Mouse (Mus musculus) lung, embryonic 16.5 days (tissue): ENCODE measurements around the gene Pygm. TPM values are rescaled to one million over a fixed set of nuclear protein-coding genes. Genes with fewer than 3 reads are reported as not detected.

Source experiments
- ATAC-seq: fragments of 200-750 bp; cut with Nextera tagmentation; 2 replicates; pipeline ENCODE4 v1.8.0; 2017; ENCODE audit warnings: low read depth, mild to moderate bottlenecking, moderate library complexity
- H3K27ac ChIP-seq: fragments of 300-500 bp; sonication (generic); 2 replicates; pipeline ENCODE4 v1.5.1; 2014; ENCODE audit warnings: mild to moderate bottlenecking, control low read depth, low read length
- H3K27me3 ChIP-seq: fragments of 300-500 bp; sonication (generic); 2 replicates; pipeline ENCODE4 v1.6.1; 2014; ENCODE audit warnings: low read depth, low read length, mixed read lengths; ENCODE audit not compliant: control insufficient read depth, insufficient read depth
- H3K36me3 ChIP-seq: fragments of 300-500 bp; sonication (generic); 2 replicates; pipeline ENCODE4 v1.6.1; 2014; ENCODE audit warnings: low read length; ENCODE audit not compliant: control insufficient read depth, insufficient read depth
- H3K4me1 ChIP-seq: fragments of 300-500 bp; sonication (generic); replicated peaks from 2 replicates; pipeline ENCODE4 v1.6.1; 2014; ENCODE audit warnings: low read length, mixed read lengths; ENCODE audit not compliant: control insufficient read depth, insufficient read depth
- H3K4me2 ChIP-seq: fragments of 300-500 bp; sonication (generic); 2 replicates; pipeline ENCODE4 v1.6.1; 2014; ENCODE audit warnings: low read depth, low read length, control low read depth
- H3K4me3 ChIP-seq: fragments of 300-500 bp; sonication (generic); 2 replicates; pipeline ENCODE4 v1.5.1; 2014; ENCODE audit warnings: mild to moderate bottlenecking, low read length, control low read depth
- H3K9ac ChIP-seq: fragments of 300-500 bp; sonication (generic); 2 replicates; pipeline ENCODE4 v1.6.1; 2014; ENCODE audit warnings: low read length, control low read depth
- H3K9me3 ChIP-seq: fragments of 300-500 bp; sonication (generic); 2 replicates; pipeline ENCODE4 v1.6.1; 2016; ENCODE audit warnings: low read length; ENCODE audit not compliant: control insufficient read depth
- WGBS: fragments of 180-500 bp; shearing (Covaris S2); extraction: QIAGEN DNeasy Blood & Tissue Kit; methylation state at CpG from one replicate; pipeline ENCODE4 v1.1.7; 2014; 5-methylcytosine and 5-hydroxymethylcytosine counted together
- polyA plus RNA-seq: library from polyadenylated mRNA; unstranded; fragments of >200 nt; fragmentation: Nextera tagmentation; extraction: Ambion mirVana; gene quantifications from 2 replicates; pipeline ENCODE4 v1.2.1, GENCODE M21; 2015

The Pygm gene
- polyA plus RNA-seq, 1 experiment from 2014 or later = 28.6 TPM

- no peak overlapping the region for H3K9ac ChIP-seq
- no peaks in the 10 kb centered on the region for H3K9me3 ChIP-seq
- WGBS = 79% methylated on average over 11 of the region's 11 CpGs
- H3K27ac ChIP-seq = no peak overlapping the region
- no peak overlapping the region for H3K4me2 ChIP-seq
- peaks cover 59% of the 10 kb centered on the region for H3K36me3 ChIP-seq
- H3K4me3 ChIP-seq = no peak overlapping the region
- H3K27me3 ChIP-seq = no peaks in the 10 kb centered on the region
- H3K4me1 ChIP-seq = no peaks in the 10 kb centered on the region
- no peak for ATAC-seq
Observed at GRCm38 (mm10) chr19:6377327-6378040, 6.7 kb upstream of the Pygm start.

DNA sequence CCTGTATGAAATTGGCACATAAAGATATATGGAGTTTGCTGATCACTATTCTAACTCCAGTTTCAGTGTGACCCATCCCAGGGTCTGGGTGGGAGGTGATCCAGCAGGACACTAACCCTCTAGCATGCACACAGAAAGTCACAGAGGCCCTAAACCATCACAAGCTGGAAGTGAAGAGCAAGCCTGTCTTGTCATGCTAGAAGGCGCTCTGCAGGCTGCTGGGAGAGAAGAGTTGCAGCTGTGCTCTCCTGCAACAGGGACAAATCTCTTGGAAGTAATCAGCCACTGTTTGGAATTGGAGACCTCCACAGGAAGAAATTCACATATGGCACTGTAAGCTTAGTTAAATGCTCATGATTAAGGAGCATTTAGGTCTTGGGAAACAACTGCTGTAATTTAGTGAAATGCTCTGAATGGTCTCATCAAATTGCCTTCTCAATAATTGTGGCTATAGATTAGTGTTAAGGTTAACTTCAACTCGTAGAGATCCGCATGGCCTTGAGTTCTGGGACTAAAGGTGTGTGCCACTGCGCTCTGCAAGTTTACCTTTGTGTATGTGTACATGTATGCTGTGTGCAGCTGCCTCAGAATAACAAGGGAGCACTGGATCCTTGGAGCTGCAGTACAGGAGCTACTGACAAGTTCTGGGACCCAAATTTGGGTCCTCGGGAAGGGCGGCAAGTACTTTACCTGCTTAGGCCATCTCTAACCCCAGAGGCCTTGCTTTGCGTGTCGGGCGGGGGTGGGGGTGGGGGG, 3.6 kb upstream of the Pygm start:
- Histone ChIP-seq H3K4me1 (peaks cover 19% of the 10 kb centered on the region), H3K27me3 (no peaks in the 10 kb centered on the region), H3K27ac (no peak overlapping the region), H3K36me3 (peaks cover 32% of the 10 kb centered on the region), H3K9ac (no peak overlapping the region), H3K4me2 (no peak overlapping the region), H3K9me3 (no peaks in the 10 kb centered on the region), H3K4me3 (no peak overlapping the region)
- 86% methylated on average over 9 of the region's 9 CpGs for WGBS
- ATAC-seq = 0 out of 2 replicates have a peak, but pooled peaks have one; percentile 3

DNA sequence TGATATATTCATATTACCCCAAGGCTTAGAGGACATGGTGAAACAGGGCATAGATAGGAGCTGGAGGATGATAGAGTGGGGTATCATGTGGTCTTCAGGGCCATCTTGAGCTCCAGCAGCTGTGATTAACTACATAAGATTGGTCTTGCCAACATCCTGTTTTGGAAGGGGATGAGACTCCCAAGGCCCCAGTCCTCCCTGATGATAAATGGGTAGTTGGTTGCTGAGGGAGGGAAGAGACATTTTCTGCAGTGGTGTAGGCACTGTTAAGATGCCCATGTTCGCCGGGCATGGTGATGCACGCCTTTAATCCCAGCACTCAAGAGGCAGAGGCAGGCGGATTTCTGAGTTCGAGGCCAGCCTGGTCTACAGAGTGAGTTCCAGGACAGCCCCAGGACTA, 3.0 kb upstream of the Pygm start:
- Histone ChIP-seq H3K4me1 (peaks cover 19% of the 10 kb centered on the region), H3K4me3 (no peak overlapping the region), H3K4me2 (no peak overlapping the region), H3K27ac (no peak overlapping the region), H3K9me3 (no peaks in the 10 kb centered on the region), H3K27me3 (no peaks in the 10 kb centered on the region), H3K36me3 (peaks cover 25% of the 10 kb centered on the region), H3K9ac (no peak overlapping the region)
- WGBS = 87% methylated on average over 5 of the region's 5 CpGs
- ATAC-seq = no peak

GRCm38 (mm10) chr19:6382323-6382924, 1.8 kb upstream of the Pygm start:
- H3K4me1 ChIP-seq = peaks cover 19% of the 10 kb centered on the region
- no peak overlapping the region for H3K27ac ChIP-seq
- WGBS = 47% methylated on average over 4 of the region's 4 CpGs

GRCm38 (mm10) chr19:6383470-6383869, 729 bp upstream of the Pygm start:
- Histone ChIP-seq H3K9ac (0 out of 2 replicates have a peak overlapping the region, but pooled peaks have one; percentile 12), H3K27ac (peak overlapping the region; percentile 67), H3K4me3 (no peak overlapping the region), H3K9me3 (no peaks in the 10 kb centered on the region), H3K27me3 (no peaks in the 10 kb centered on the region), H3K4me1 (peaks cover 19% of the 10 kb centered on the region), H3K4me2 (no peak overlapping the region), H3K36me3 (peaks cover 7% of the 10 kb centered on the region; the same call in 1 of the 2 replicates)
- 39% methylated on average over 5 of the region's 5 CpGs for WGBS
- peak; percentile 1; the same call in 1 of the 2 replicates for ATAC-seq

More at GRCm38 (mm10) chr19:6382323-6382924, 1.8 kb upstream of the Pygm start:
- ATAC-seq = no peak
- H3K4me3 ChIP-seq = no peak overlapping the region
- no peak overlapping the region for H3K9ac ChIP-seq
- H3K9me3 ChIP-seq = no peaks in the 10 kb centered on the region
- no peaks in the 10 kb centered on the region for H3K27me3 ChIP-seq
- H3K4me2 ChIP-seq = no peak overlapping the region
- H3K36me3 ChIP-seq = peaks cover 14% of the 10 kb centered on the region

- no peak for ATAC-seq
- 66% methylated on average over 11 of the region's 11 CpGs for WGBS
- Histone ChIP-seq H3K36me3 (no peaks in the 10 kb centered on the region), H3K27me3 (no peaks in the 10 kb centered on the region), H3K27ac (no peak overlapping the region), H3K9me3 (no peaks in the 10 kb centered on the region), H3K9ac (peak overlapping the region; percentile 6), H3K4me3 (peak overlapping the region; percentile 1; the same call in 1 of the 2 replicates), H3K4me1 (peaks cover 19% of the 10 kb centered on the region), H3K4me2 (peak overlapping the region; percentile 41)
Observed at GRCm38 (mm10) chr19:6384954-6385353, 755 bp downstream of the Pygm start.

- Histone ChIP-seq H3K9me3 (no peaks in the 10 kb centered on the region), H3K27ac (no peak overlapping the region), H3K27me3 (no peaks in the 10 kb centered on the region), H3K9ac (no peak overlapping the region), H3K36me3 (no peaks in the 10 kb centered on the region), H3K4me3 (no peak overlapping the region), H3K4me2 (peak overlapping the region; percentile 41), H3K4me1 (peaks cover 19% of the 10 kb centered on the region)
- 70% methylated on average over 5 of the region's 5 CpGs for WGBS
- no peak for ATAC-seq
Observed at GRCm38 (mm10) chr19:6385419-6385818, 1.2 kb downstream of the Pygm start.

- Histone ChIP-seq H3K36me3 (no peaks in the 10 kb centered on the region), H3K27ac (no peak overlapping the region), H3K27me3 (no peaks in the 10 kb centered on the region), H3K4me1 (peaks cover 19% of the 10 kb centered on the region), H3K9ac (no peak overlapping the region), H3K4me3 (no peak overlapping the region), H3K9me3 (no peaks in the 10 kb centered on the region), H3K4me2 (no peak overlapping the region)
- WGBS = 76% methylated on average over 7 of the region's 7 CpGs
- ATAC-seq = no peak
Observed at GRCm38 (mm10) chr19:6385821-6386220, 1.6 kb downstream of the Pygm start.

- H3K4me2 ChIP-seq = no peak overlapping the region
- no peaks in the 10 kb centered on the region for H3K9me3 ChIP-seq
- H3K4me1 ChIP-seq = peaks cover 19% of the 10 kb centered on the region
- 54% methylated on average over 9 of the region's 9 CpGs for WGBS
- no peak overlapping the region for H3K27ac ChIP-seq
- no peaks in the 10 kb centered on the region for H3K36me3 ChIP-seq
- no peaks in the 10 kb centered on the region for H3K27me3 ChIP-seq
- no peak overlapping the region for H3K4me3 ChIP-seq
- no peak overlapping the region for H3K9ac ChIP-seq
- ATAC-seq = no peak
Observed at GRCm38 (mm10) chr19:6386234-6386633, 2.0 kb downstream of the Pygm start.
